Mouse (Mus musculus) erythroblast, embryonic 14.5 days (primary cell): ENCODE results near the gene Smad5.

Source experiments
- GATA1 ChIP-seq: IDR thresholded peaks from 2 replicates; pipeline ENCODE4 v1.6.1; 2012; ENCODE audit warnings: low read length, inconsistent platforms, mixed read lengths
- TAL1 ChIP-seq: IDR thresholded peaks from 3 replicates; pipeline ENCODE4 v1.6.1; 2012; ENCODE audit warnings: low read length, inconsistent platforms, mixed read lengths

DNA sequence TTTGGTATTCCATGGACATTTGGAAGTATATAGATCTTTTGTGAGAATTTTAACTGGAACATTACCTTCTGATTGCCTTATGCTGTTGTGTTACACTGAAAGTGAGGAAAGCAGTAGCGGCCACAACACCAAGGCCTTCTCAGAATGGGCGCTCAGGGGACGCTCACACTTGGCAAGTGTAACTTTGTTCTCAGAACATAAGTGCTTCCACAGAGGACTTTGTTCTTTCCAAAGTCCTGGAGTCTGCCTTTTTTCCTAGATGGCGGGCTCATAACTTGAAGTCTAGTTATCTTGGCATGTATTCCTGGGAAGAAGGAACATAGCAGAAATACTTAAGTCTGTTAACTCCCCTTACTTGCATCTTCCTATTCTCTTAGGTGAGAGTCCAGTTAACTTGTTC lies 4.3 kb downstream of the Smad5 start:
- no peak for TF ChIP-seq GATA1
- no peak for TF ChIP-seq TAL1
